Mouse (Mus musculus): ENCODE measurements at regions not wholly inside any gene's neighbourhood (a gene's known extent, or its start where the extent isn't known, plus 50 kb on each side); places are given as distances from the start of the nearest gene placed in this dataset.
A peak's percentile ranks its signal among the peaks of the same experiment; 100 is the strongest.

DNA sequence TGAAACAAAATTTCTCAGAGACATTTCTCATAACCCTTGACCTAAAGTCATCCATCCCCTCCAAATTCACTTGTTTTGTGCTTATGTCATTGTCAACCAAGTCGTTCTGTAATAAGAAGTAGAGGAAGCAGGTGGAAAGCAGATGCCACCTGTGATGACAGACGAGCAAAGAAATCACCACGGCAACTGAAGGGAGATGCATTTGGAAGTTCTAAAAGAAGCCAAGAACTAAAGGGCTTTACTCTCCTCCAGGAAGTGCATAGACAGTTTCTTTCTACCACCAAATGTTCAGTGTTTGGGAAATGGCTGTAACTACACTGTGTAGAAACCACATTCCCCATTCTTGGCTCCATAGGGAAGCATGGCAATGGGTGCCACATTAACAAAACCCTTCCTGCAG, 317.4 kb downstream of the Gm10184 start:
- peak in 1 of 2 experiments; percentile 67 for DNase-seq (ENCODE audit: low spot score in 2 of 2)

DNA sequence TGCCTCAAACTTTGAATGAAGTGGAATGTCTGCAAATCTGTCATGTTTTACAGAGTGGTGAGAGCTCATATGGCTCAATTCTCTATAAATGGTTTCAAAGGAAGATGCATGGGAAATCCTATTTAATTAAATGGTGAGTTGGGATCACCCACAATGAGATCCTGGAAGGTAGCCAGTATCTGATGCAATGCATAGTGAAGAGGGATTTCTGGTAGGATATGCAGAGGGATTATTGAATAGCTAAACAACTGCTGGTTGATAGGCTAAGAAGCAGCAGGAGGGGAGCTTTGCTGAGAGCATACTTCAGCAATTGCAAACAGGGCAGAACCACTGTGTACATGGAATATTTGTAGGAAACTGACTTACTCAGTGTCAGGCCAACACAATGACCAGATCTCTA, 350.7 kb downstream of the Gm10184 start:
- no peak for DNase-seq (ENCODE audit: low spot score in 2 of 2)

GRCm38 (mm10) chr17:89554754-89555153, 354.3 kb upstream of the Fshr start:
- DNase-seq (ENCODE audit: low spot score in 2 of 2) = no peak

DNA sequence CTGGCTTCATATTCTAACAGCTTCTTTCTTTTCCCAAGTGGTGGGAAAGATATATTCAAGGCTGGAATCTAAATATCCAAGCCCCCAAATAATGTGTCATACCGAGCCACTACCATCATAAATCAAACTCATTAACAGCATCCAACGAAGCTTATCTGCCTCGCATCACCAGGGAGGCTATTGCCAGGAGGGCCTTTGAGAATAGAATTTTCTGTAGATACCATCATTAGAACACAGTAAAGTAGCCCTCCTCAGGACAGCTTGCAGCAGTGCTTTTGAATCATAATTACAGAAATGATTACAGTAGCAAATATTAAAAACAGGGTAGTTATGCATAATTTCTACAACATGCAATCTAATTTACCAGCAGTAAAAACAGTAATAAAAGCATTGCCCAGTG, 353.1 kb upstream of the Fshr start:
- no peak for DNase-seq (ENCODE audit: low spot score in 2 of 2)

DNA sequence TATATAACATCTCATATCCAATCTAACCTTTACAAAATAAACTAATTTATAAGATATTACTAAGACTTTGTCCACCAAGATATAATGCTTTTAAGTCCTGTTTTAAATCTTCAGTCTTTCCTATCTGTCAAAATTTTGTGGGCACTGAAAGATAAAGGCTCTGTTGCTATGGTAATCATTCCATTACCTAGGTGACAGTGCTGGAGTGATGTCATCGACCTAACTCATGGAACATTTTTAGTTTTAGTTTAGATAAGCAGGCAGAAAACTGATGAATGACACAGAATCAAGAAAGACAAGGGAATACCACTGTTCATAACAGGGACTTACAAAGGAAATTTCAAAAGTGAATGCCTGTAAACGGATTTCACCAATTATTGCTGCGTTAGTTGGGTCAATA, 350.3 kb upstream of the Fshr start:
- DNase-seq (ENCODE audit: low spot score in 2 of 2) = no peak

DNA sequence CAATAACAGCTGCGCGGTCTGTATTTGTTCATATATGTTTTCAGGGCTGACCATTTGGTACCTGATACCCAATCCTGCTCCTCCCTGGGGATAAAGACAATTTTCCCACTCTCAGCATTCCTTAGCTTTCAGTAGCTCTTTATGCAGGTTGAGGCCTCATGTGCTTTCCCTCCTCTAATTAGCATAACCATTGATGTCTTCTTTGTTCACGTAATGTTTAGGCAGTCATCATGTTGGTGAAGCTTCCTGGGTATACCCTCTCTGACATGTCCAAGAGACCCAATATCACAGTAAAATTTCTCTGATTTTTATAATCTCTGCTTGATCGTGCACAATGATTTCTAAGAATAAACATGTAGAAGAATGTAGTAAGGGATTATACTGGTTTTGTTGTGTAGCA, 321.4 kb upstream of the Fshr start:
- no peak for DNase-seq (ENCODE audit: low spot score in 2 of 2)

DNA sequence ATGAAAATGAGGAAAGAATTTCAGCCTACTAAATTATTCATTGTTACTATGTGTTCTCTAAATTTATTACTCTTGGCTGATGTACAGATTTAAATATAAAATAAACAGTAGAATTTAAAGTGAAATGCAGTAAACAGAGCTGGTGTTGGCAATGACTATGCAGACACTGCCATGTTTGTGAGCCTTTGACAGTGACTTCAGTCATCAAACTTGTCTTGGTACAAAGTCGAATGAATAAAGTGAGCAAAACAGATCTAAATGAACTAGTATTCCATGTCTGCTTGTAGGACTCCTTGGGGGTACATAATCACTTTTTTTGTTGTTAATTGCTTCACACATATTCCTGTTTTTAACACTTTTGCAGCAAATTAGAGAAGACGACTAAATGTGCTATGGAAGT, 318.9 kb upstream of the Fshr start:
- DNase-seq (ENCODE audit: low spot score in 2 of 2) = no peak

GRCm38 (mm10) chr17:89505288-89505687, 304.8 kb upstream of the Fshr start:
- no peak for DNase-seq (ENCODE audit: low spot score in 2 of 2)

GRCm38 (mm10) chr17:89493547-89493946, 293.1 kb upstream of the Fshr start:
- no peak for DNase-seq (ENCODE audit: low spot score in 2 of 2)

DNA sequence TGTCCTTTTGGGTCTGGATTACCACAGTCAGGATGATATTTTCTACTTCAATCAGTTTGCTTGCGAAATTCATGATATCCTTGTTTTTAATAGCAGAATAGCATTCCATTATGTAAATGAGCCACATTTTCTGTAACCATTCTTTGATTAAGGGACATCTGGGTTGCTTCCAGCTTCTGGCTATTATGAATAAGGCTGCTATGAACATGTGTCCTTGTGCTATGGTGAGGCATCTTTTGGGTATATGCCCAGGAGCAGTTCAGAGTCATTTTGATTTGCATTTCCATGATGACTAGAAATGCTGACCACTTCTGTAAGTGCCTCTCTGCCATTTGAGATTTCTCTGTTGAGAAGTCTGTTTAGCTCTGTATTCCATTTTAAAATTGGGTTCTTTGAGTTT, 266.0 kb upstream of the Fshr start:
- no peak for DNase-seq (ENCODE audit: low spot score in 2 of 2)

DNA sequence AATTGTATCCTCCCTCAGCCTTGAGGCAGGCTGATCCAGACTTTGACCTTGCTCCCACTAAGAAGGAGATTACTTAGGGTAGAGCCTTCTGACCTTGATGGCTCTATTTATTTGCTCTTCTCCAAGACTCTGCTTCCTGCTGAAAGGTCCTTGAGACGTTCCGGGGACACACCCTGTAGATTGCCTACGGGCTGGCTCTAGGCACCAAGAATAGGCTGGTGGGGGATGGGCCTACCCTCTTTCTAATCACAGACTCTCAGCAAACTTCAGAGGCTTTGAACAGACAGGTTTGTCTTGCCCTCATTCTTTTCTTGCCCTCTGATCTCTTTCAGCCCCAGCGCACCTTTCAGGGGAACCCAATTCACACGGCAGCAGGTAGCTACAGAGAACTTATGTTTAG, 265.4 kb upstream of the Fshr start:
- no peak for DNase-seq (ENCODE audit: low spot score in 2 of 2)

DNA sequence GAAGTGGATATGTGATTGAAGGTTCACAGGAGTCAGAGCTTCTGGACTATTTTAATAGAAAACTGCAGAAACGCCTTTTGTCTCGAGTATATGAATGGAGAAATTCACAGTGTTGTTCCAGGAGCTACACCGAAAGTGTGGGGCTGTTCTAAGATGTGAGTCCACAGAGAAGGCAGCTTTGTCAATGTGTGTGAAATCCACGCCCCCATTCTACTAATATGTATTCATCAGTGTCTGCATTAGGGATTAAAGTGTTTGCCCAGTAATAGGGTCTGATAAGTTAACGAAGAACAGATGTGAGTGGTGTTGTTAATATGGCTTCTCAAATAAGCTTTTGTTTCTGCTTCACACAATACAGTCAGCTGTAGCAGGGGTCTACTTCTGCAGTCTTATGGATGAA, 260.0 kb upstream of the Fshr start:
- DNase-seq (ENCODE audit: low spot score in 2 of 2) = no peak

DNA sequence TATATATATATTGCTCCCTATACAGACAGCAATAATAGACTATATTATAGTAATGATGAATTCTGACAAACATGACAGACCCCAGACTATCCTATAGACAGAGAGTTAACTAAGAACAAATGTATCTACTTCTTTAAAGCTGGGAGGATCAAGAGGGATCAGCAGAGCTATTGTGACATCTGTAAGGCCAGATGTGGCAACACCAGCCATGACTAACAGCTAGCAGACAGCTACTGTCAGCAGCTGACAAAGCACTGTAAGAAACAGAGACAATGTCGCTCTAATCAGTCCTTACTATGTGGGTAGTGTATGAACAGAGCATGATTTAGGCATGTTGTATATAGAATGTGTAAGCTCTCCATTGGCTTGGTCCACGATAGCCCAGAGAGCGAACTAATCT, 253.8 kb upstream of the Fshr start:
- no peak for DNase-seq (ENCODE audit: low spot score in 2 of 2)

DNA sequence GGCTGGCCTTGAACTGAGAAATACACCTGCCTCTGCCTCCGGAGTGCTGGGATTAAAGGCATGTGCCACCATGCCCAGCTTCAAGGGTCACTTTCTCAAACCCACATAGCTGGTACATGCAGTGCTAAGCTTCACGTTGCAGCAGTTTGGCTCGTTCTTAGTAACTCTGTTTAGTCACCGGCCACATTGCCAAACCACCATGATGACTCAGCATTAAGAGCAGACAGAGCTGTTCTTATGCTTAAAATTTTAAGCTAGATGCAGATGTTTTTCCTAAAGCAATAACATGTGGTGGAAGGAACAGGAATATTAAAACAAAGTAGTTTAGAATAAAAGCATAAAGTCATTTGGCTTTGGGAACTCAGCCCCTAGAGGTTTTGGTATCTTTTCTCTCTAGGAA, 250.2 kb upstream of the Fshr start:
- no peak for DNase-seq (ENCODE audit: low spot score in 2 of 2)

GRCm38 (mm10) chr17:89449391-89449790, 248.9 kb upstream of the Fshr start:
- DNase-seq (ENCODE audit: low spot score in 2 of 2) = no peak

DNA sequence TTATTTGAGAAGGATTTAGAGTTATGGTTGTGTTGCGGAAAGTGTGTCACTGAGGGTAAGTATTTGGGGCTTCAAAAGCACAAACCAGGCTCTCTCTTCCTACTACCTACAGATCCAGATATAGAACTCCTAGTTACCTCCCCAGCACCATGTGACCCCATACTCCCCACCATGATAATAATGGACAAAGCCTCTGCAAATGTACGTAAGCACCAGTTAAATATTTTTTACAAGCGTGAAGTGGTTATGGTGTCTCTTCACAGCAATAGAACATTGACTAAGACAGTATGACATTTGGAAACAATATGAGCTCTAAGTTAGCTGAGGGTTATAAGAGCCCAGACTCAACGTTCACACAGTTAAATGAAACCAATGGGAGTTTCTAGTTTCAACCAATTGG, 233.8 kb upstream of the Fshr start:
- DNase-seq (ENCODE audit: low spot score in 2 of 2) = no peak

GRCm38 (mm10) chr17:89410026-89410425, 209.6 kb upstream of the Fshr start:
- no peak for DNase-seq (ENCODE audit: low spot score in 2 of 2)

GRCm38 (mm10) chr17:89405589-89405988, 205.1 kb upstream of the Fshr start:
- DNase-seq (ENCODE audit: low spot score in 2 of 2) = no peak

GRCm38 (mm10) chr17:89357241-89357640, 156.8 kb upstream of the Fshr start:
- DNase-seq (ENCODE audit: low spot score in 2 of 2) = no peak

DNA sequence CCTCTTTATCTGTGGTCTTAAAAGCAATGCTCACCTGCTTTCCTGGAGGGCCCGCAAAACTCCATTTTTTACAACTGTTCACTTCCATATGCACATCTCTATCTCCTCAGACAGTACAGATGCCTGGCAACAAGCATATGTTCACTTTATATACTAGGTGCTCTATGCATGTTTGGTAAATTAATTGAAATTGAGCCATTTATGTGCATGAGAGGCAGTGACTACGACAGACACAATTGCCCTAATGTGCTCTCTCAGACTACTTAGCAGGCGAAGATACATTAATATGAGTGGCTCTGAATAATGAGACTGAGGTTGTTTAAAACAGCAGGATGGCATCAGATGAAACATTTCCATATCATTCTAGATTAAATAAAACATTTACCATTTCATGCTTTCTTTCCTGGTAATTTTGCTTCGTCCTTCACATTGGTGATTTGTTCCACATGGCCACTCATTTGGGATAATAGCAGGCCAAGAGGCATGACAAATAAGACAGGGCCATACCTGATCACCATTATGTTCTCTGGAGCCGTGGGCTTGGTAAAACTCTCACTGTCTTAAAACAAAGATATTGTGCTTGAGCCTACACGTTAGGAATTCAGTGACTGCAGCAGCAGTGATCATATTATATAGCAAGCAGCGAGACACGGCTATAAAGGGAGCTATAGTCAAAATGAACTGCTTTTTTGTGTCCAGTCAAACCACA, 140.2 kb upstream of the Fshr start:
- DNase-seq (ENCODE audit: low spot score in 2 of 2) = no peak

GRCm38 (mm10) chr17:89319602-89320288, 119.3 kb upstream of the Fshr start:
- no peak for DNase-seq (ENCODE audit: low spot score in 2 of 2)

- no peak for DNase-seq (ENCODE audit: low spot score in 2 of 2)
Observed at GRCm38 (mm10) chr17:89318356-89318755, 117.9 kb upstream of the Fshr start.

DNA sequence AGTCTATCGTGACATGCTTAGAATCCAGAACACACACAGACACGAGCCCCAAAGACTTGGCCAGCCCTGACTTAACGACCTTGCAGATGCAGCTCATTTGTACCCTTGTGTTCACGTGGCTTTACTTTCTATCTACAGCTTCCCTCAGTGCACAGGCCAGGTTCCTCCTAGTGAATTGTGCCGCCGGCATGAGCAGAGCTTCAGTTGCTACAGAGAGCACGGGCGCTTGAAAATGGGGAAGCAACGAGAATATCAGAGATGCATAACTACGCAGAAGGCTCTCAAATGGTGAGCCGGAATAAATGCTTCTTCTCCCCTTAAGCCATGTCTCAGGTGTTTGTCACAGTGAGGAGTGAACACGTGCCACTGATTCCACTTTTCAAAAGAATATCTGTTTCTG, 110.7 kb upstream of the Fshr start:
- DNase-seq (ENCODE audit: low spot score in 2 of 2) = no peak

- DNase-seq (ENCODE audit: low spot score in 2 of 2) = no peak
Observed at GRCm38 (mm10) chr17:89301325-89301724, 100.8 kb upstream of the Fshr start.
